Mouse (Mus musculus) CH12.LX (cell line): ENCODE data around the gene Polr2i. TPM values are rescaled to one million over a fixed set of nuclear protein-coding genes. Genes with fewer than 3 reads are reported as not detected.

Source experiments
- DNase-seq: peaks from one replicate; pipeline ENCODE4 v3.0.0-alpha.2; 2013; ENCODE audit errors: extremely low read depth
- H3K27ac ChIP-seq: 2 replicates; pipeline ENCODE4 v1.5.1; 2012; ENCODE audit warnings: low read depth, mild to moderate bottlenecking, control low read depth, moderate library complexity; ENCODE audit not compliant: insufficient read depth
- H3K27me3 ChIP-seq: replicated peaks from 2 replicates; pipeline ENCODE3; 2012; ENCODE audit warnings: inconsistent platforms
- H3K36me3 ChIP-seq, 2 experiments: replicated peaks in 1 of 2; 2 replicates each; pipeline versions ENCODE3 to v1.6.1; 2012; ENCODE audit warnings: inconsistent platforms in 1 of 2, low read length in 1 of 2, mild to moderate bottlenecking in 1 of 2, mixed read lengths in 1 of 2, moderate library complexity in 1 of 2; ENCODE audit not compliant: control insufficient read depth in 1 of 2, insufficient read depth in 1 of 2
- H3K4me1 ChIP-seq, 2 experiments: 2 replicates each; pipeline ENCODE4 v1.6.1; 2012; ENCODE audit warnings: inconsistent platforms in 1 of 2, moderate library complexity in 1 of 2; ENCODE audit not compliant: insufficient read depth in 2 of 2, control insufficient read depth in 1 of 2
- H3K4me2 ChIP-seq: 2 replicates; pipeline ENCODE4 v1.6.1; 2012; ENCODE audit warnings: low read depth, mild to moderate bottlenecking, control low read depth; ENCODE audit not compliant: poor library complexity, insufficient read depth, severe bottlenecking
- H3K4me3 ChIP-seq, 3 experiments: fragments of 150-350 bp in 1 of 3; sonication (generic) in 1 of 3; replicated peaks in 1 of 3; 2 replicates each; pipeline versions ENCODE3 to v1.5.1; 2011 to 2012; ENCODE audit warnings: low read depth in 2 of 3, low read length in 2 of 3, mild to moderate bottlenecking in 2 of 3, moderate library complexity in 2 of 3, control low read depth in 1 of 3, improper control_type of control experiment in 1 of 3, inconsistent platforms in 1 of 3, mixed read lengths in 1 of 3; ENCODE audit not compliant: poor library complexity in 1 of 3
- H3K79me2 ChIP-seq: replicated peaks from 2 replicates; pipeline ENCODE4 v1.6.1; 2012; ENCODE audit warnings: mild to moderate bottlenecking, moderate library complexity; ENCODE audit not compliant: control insufficient read depth, poor library complexity, insufficient read depth, severe bottlenecking; ENCODE audit errors: extremely low read depth
- H3K9ac ChIP-seq: 2 replicates; pipeline ENCODE4 v1.6.1; 2012; ENCODE audit warnings: low read depth, mild to moderate bottlenecking, control low read depth, moderate library complexity; ENCODE audit not compliant: insufficient read depth
- H3K9me3 ChIP-seq: replicated peaks from 2 replicates; pipeline ENCODE3; 2012; ENCODE audit warnings: low read length, inconsistent platforms, mixed read lengths
- ELF1 ChIP-seq: IDR thresholded peaks from 2 replicates; pipeline ENCODE4 v1.6.1; 2014; ENCODE audit warnings: low read depth, mild to moderate bottlenecking, inconsistent platforms, low read length, improper control_type of control experiment
- ETS1 ChIP-seq: conservative IDR thresholded peaks from 2 replicates; pipeline ENCODE4 v1.6.1; 2012; ENCODE audit warnings: low read depth, mild to moderate bottlenecking, inconsistent platforms, low read length, improper control_type of control experiment, moderate library complexity
- JUN ChIP-seq: IDR thresholded peaks from 2 replicates; pipeline ENCODE4 v1.6.1; 2011; ENCODE audit warnings: low read depth, mild to moderate bottlenecking, low read length, improper control_type of control experiment, moderate library complexity; ENCODE audit not compliant: insufficient read depth
- MAX ChIP-seq: IDR thresholded peaks from 2 replicates; pipeline ENCODE4 v1.6.1; 2011; ENCODE audit warnings: low read length, improper control_type of control experiment
- MAZ ChIP-seq: IDR thresholded peaks from 2 replicates; pipeline ENCODE4 v1.6.1; 2012; ENCODE audit warnings: low read depth, mild to moderate bottlenecking, inconsistent platforms, low read length, improper control_type of control experiment, moderate library complexity
- MEF2A ChIP-seq: IDR thresholded peaks from 2 replicates; pipeline ENCODE4 v1.6.1; 2014; ENCODE audit warnings: low read depth, mild to moderate bottlenecking, inconsistent platforms, low read length, improper control_type of control experiment, borderline replicate concordance
- NELFE ChIP-seq: IDR thresholded peaks from 2 replicates; pipeline ENCODE4 v1.6.1; 2011; ENCODE audit warnings: low read depth, low read length, improper control_type of control experiment
- NRF1 ChIP-seq: IDR thresholded peaks from 2 replicates; pipeline ENCODE4 v1.6.1; 2014; ENCODE audit warnings: low read depth, mild to moderate bottlenecking, inconsistent platforms, low read length, improper control_type of control experiment, moderate library complexity
- POLR2AphosphoS2 ChIP-seq: IDR thresholded peaks from 2 replicates; pipeline ENCODE4 v1.6.1; 2011; ENCODE audit warnings: low read depth, low read length, improper control_type of control experiment
- RAD21 ChIP-seq: IDR thresholded peaks from 2 replicates; pipeline ENCODE4 v1.6.1; 2011; ENCODE audit warnings: low read depth, mild to moderate bottlenecking, low read length, improper control_type of control experiment, moderate library complexity
- RCOR1 ChIP-seq: conservative IDR thresholded peaks from 2 replicates; pipeline ENCODE4 v1.6.1; 2012; ENCODE audit warnings: low read depth, mild to moderate bottlenecking, inconsistent platforms, low read length, improper control_type of control experiment
- TBP ChIP-seq: conservative IDR thresholded peaks from 2 replicates; pipeline ENCODE4 v1.6.1; 2011; ENCODE audit warnings: low read depth, low read length, improper control_type of control experiment
- ZNF384 ChIP-seq: IDR thresholded peaks from 2 replicates; pipeline ENCODE4 v1.6.1; 2012; ENCODE audit warnings: low read depth, low read length, improper control_type of control experiment, inconsistent platforms
- dilution Hi-C: fragments of 300-500 bp; cut with MboI; formaldehyde crosslinking; loops from 2 replicates; pipeline ENCODE4 v1.14.3; 2020; ENCODE audit warnings: low sequenced_read_pairs; ENCODE audit not compliant: extremely low pct_unique_long_range_greater_than_20kb, extremely low pct_ligation_motif_present
- in situ Hi-C: fragments of 300-500 bp; cut with MboI; formaldehyde crosslinking; loops from 3 replicates; pipeline ENCODE4 v1.14.3; 2019; ENCODE audit warnings: low sequenced_read_pairs, low pct_ligation_motif_present, low pct_unique_long_range_greater_than_20kb, mixed read lengths
- polyA plus RNA-seq: library from polyadenylated mRNA; unstranded; fragments of >175 nt; gene quantifications from 2 replicates; pipeline ENCODE4 v1.2.1, GENCODE M21; 2012; ENCODE audit warnings: low read depth; ENCODE audit not compliant: insufficient read length
- total RNA-seq, 2 experiments: library from RNA; depleted of rRNA; stranded (reverse); fragments of 300-350 nt in 1 of 2; fragments of >200 nt in 1 of 2; gene quantifications; 2 replicates each; pipeline ENCODE4 v1.2.3; 2012 to 2014

Gene Polr2i
- total and polyA plus RNA-seq, 3 experiments: 62.9 to 83.6 (median 75.4) TPM

- H3K79me2 ChIP-seq: peaks cover 5% of the 10 kb centered on the region; the same call in 1 of the 2 replicates
- H3K4me1 ChIP-seq: peaks cover 5 to 38% of the 10 kb centered on the region in 2 experiments
- peak overlapping the region; percentile 83 for H3K4me2 ChIP-seq
- in situ Hi-C loops (no loop called here), dilution Hi-C loops (no loop called here)
- H3K4me3 ChIP-seq: peak overlapping the region in 2 of 3 experiments; percentile 61 to 76
- peak overlapping the region; percentile 67; the same call in 1 of the 2 replicates for H3K9ac ChIP-seq
- no peak for TF ChIP-seq RCOR1
- TF ChIP-seq RAD21: no peak
- TF ChIP-seq MAZ: no peak
- TF ChIP-seq TBP: no peak
- no peak for TF ChIP-seq NELFE
- TF ChIP-seq NRF1: no peak
- TF ChIP-seq POLR2AphosphoS2: no peak
- no peak for TF ChIP-seq MEF2A
- no peak for TF ChIP-seq JUN
- TF ChIP-seq ZNF384: no peak; the same call in 1 of the 2 replicates
- no peak for TF ChIP-seq ELF1
- DNase-seq: no peak
- peaks cover 0 to 24% of the 10 kb centered on the region in 2 experiments for H3K36me3 ChIP-seq
- H3K27me3 ChIP-seq: no peaks in the 10 kb centered on the region
- no peaks in the 10 kb centered on the region for H3K9me3 ChIP-seq
- no peak overlapping the region for H3K27ac ChIP-seq
These were observed 47.2 kb downstream of the Polr2i start for GRCm38 (mm10) chr7:30278911-30279310.

- in situ Hi-C loops: no loop called here
- Histone ChIP-seq H3K4me3 (peak overlapping the region; percentile 61 to 98 (median 76)), H3K36me3 (peaks cover 0 to 20% of the 10 kb centered on the region in 2 experiments), H3K79me2 (peaks cover 5% of the 10 kb centered on the region; the same call in 1 of the 2 replicates), H3K27ac (no peak overlapping the region), H3K4me1 (peaks cover 5 to 35% of the 10 kb centered on the region in 2 experiments), H3K9me3 (no peaks in the 10 kb centered on the region), H3K9ac (peak overlapping the region; percentile 67; the same call in 1 of the 2 replicates), H3K27me3 (no peaks in the 10 kb centered on the region), H3K4me2 (peak overlapping the region; percentile 83)
- dilution Hi-C loops: no loop called here
- DNase-seq: no peak
- TF ChIP-seq MAX: peak; percentile 23; the same call in 1 of the 2 replicates
- TF ChIP-seq ETS1: no peak
These were observed 47.8 kb downstream of the Polr2i start for GRCm38 (mm10) chr7:30279536-30279935.
